7 mouse cellular contexts compared by ENCODE assay signal in the genomic region with DNA sequence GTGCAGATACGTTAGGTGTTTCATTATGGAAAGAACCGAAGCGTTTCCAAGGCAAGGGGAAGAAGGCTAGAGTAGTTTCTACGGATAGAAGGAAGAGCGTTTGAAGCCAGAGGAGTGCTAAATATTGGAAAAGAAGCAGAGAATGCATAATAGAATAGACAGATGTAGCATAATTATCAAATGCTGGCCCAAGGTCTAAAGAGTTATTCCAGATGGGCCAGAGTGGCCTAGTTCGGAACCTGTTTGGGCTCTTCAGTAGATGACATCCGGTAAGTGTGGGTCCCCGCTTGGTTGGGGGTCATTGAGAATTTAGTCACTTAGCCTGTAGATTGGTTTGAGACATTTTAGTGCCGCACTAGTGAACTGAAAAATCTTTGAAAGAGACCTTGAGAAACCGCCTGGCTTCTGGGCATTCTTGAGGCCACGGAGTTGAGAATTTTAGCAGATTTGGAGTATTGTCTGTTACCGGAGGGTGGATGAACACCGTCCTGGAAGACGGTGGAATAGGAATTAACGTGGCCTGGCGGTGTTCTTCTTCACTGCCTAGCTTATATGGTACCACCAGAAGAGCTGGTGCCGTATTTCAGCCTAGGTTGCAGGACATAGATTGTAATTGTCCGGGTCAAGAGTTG. TPM values are rescaled to one million over a fixed set of nuclear protein-coding genes. Genes with fewer than 3 reads are reported as not detected.
DNase-seq lines count a peak whose midpoint lies in the region; ATAC-seq and TF ChIP-seq lines count a peak whose summit lies in the region.

No protein-coding gene starts in this region.

- H3K9me3 ChIP-seq in embryonic facial prominence, embryonic 12.5 days, result no peaks in the 10 kb centered on the region
- H3K9me3 ChIP-seq in intestine, postnatal 0 days (ENCODE audit: control insufficient read depth), result no peaks in the 10 kb centered on the region

- 1% methylated on average over 18 of the region's 18 CpGs for WGBS in liver, adult 2 months
- WGBS in embryonic facial prominence, embryonic 12.5 days, result 2% methylated on average over 18 of the region's 18 CpGs
- WGBS in intestine, postnatal 0 days, result 1% methylated on average over 18 of the region's 18 CpGs

- no peaks in the 10 kb centered on the region for H3K36me3 ChIP-seq in liver, adult 2 months (ENCODE audit: control insufficient read depth, insufficient read depth, low read length)
- H3K36me3 ChIP-seq in embryonic facial prominence, embryonic 12.5 days, result no peaks in the 10 kb centered on the region
- no peaks in the 10 kb centered on the region for H3K36me3 ChIP-seq in intestine, postnatal 0 days (ENCODE audit: control insufficient read depth, insufficient read depth)

- peak overlapping the region; percentile 70 for H3K27ac ChIP-seq in liver, adult 2 months (replicated peaks; ENCODE audit: insufficient read depth, low read depth, low read length)
- H3K27ac ChIP-seq in embryonic facial prominence, embryonic 12.5 days, result peak overlapping the region; percentile 97
- H3K27ac ChIP-seq in intestine, postnatal 0 days (ENCODE audit: low read depth, low read length), result peak overlapping the region; percentile 93

- peaks cover 2% of the 10 kb centered on the region for H3K4me1 ChIP-seq in liver, adult 2 months (ENCODE audit: control insufficient read depth, insufficient read depth, low read length)
- H3K4me1 ChIP-seq in embryonic facial prominence, embryonic 12.5 days, result peaks cover 15% of the 10 kb centered on the region
- H3K4me1 ChIP-seq in intestine, postnatal 0 days (replicated peaks; ENCODE audit: control insufficient read depth, insufficient read depth, low read length), result no peaks in the 10 kb centered on the region

- DNase-seq in liver, adult 2 months (ENCODE audit: extremely low read depth, low read depth, low spot score), result peak; percentile 27
- DNase-seq in liver, result no peak
- DNase-seq in Muller cell, postnatal 12 days (ENCODE audit: inconsistent ontology term), result peak; percentile 20
- peak; percentile 23 for DNase-seq in neural tube, embryonic 10.5 days (ENCODE audit: extremely low spot score, low spot score)
- DNase-seq in ovary, postnatal 14 days (ENCODE audit: low spot score), result no peak

- peak overlapping the region; percentile 93 for H3K9ac ChIP-seq in liver, adult 2 months (ENCODE audit: low read depth, low read length)
- peak overlapping the region; percentile 99 for H3K9ac ChIP-seq in embryonic facial prominence, embryonic 12.5 days
- H3K9ac ChIP-seq in intestine, postnatal 0 days (ENCODE audit: low read depth, low read length), result peak overlapping the region; percentile 99

- no peak for TF ChIP-seq POLR2A in liver, adult 2 months (IDR thresholded peaks at IDR 0.05; ENCODE audit: extremely low read depth, insufficient read depth, low read length)

- peaks cover 39% of the 10 kb centered on the region; the same call in 1 of the 2 replicates for H3K79me2 ChIP-seq in liver, adult 2 months (ENCODE audit: control insufficient read depth, insufficient read depth, low read length)

- peak overlapping the region; percentile 73 for H3K4me3 ChIP-seq in liver, adult 2 months (ENCODE audit: insufficient read depth, low read depth, low read length)
- H3K4me3 ChIP-seq in embryonic facial prominence, embryonic 12.5 days, result peak overlapping the region; percentile 91
- H3K4me3 ChIP-seq in intestine, postnatal 0 days (ENCODE audit: low read depth, low read length), result peak overlapping the region; percentile 82

- H3K27me3 ChIP-seq in liver, adult 2 months (ENCODE audit: control insufficient read depth, insufficient read depth, low read length), result no peaks in the 10 kb centered on the region
- no peaks in the 10 kb centered on the region for H3K27me3 ChIP-seq in embryonic facial prominence, embryonic 12.5 days
- H3K27me3 ChIP-seq in intestine, postnatal 0 days (replicated peaks; ENCODE audit: control insufficient read depth, insufficient read depth, low read length), result no peaks in the 10 kb centered on the region

- peak overlapping the region; percentile 93 for H3K4me2 ChIP-seq in embryonic facial prominence, embryonic 12.5 days (replicated peaks)
- peak overlapping the region; percentile 83 for H3K4me2 ChIP-seq in intestine, postnatal 0 days (replicated peaks; ENCODE audit: low read depth)

- TF ChIP-seq CTCF in liver, adult 2 months (IDR thresholded peaks at IDR 0.05; ENCODE audit: low read depth, low read length), result no peak
- no peak for TF ChIP-seq CTCF in intestine, postnatal 0 days (IDR thresholded peaks at IDR 0.05; ENCODE audit: low read depth)

- no peak for ATAC-seq in embryonic facial prominence, embryonic 12.5 days (ENCODE audit: insufficient number of reproducible peaks, insufficient read depth, low FRiP score, low TSS enrichment)
- ATAC-seq in intestine, postnatal 0 days, result no peak

RNA-seq across cellular contexts. Expression of a gene that starts 1.1 kb away (rescaled TPM):
- 15.4 and 15.6 TPM in 2 replicates for total RNA-seq in liver, adult 2 months (2014; rRNA removed)
- polyA plus RNA-seq in liver, adult 2 months (2012; rRNA removed), result 4.3 TPM in 2 replicates
- polyA plus RNA-seq in embryonic facial prominence, embryonic 12.5 days (2016; fragmentation: Nextera tagmentation; extraction: Ambion mirVana), result 64.2 and 68.3 TPM in 2 replicates
- polyA plus RNA-seq in intestine, postnatal 0 days (2015; fragmentation: Nextera tagmentation; extraction: Ambion mirVana), result 20.1 and 20.5 TPM in 2 replicates

Comparison
In these comparisons a context has a peak if more than half of its experiments do, and no peak if none do; other contexts are left out.
1. DNase-seq: peak in liver, adult 2 months (single experiment), Muller cell, postnatal 12 days (single experiment) and neural tube, embryonic 10.5 days (single experiment); none in liver (single experiment) and ovary, postnatal 14 days (single experiment).
2. Peak in every context shown above with its lines, with median percentiles within 50 percentile points of each other: H3K27ac ChIP-seq, H3K4me3 ChIP-seq and H3K9ac ChIP-seq.